In the genomic region with DNA sequence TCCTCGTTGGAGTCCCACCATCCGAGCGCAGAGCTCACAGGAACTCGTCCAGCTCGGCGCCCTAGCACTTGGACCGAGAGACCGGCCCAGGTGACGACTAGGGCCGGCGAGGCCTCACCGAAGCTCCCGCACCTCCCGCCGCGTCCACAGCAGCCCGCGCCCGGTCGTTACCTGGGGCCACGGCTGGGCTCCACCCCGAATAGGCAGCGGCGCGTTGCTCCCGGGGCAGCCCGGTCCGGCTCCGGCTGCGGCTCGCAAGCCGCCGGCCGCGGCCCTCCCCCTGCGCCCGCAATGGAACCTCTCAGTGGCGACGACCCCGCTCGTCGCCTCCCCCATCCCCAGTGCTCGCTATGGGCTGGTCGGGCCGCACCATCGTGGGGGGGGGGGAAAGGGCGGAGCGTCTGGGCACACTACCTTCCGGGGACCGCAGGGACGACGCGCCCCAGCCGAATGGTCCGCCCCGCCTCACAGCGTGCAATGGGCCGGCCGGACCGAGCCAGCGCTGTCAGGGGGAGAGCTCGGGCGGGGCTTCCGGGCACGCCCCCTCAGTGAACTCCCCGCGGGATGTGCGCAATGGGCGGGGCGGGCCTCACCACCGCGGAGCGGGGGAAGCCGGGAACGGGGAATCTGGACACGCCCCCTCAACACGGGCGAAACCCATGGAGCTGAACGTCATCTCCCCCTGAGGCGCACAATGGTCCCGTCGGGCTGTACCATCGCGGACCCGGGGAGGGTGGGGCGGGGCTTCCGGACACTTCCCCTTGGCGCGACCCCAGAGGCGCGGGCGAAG, we compare ENCODE assay signal across 8 mouse cellular contexts. TPM values are rescaled to one million over a fixed set of nuclear protein-coding genes. Genes with fewer than 3 reads are reported as not detected.
DNase-seq lines count a peak whose midpoint lies in the region; ATAC-seq lines count a peak whose summit lies in the region.

A gene (minus strand): TSS at position 350 of the 790 bp plus-strand sequence.

- H3K4me3 ChIP-seq in hindbrain, embryonic 16.5 days (ENCODE audit: low read length) = peak within 1 kb of the TSS; percentile 89
- peak within 1 kb of the TSS; percentile 99 for H3K4me3 ChIP-seq in macrophage (ENCODE audit: inconsistent target)

- peak; percentile 97 for ATAC-seq in hindbrain, embryonic 16.5 days

- DNase-seq in WW6 (ENCODE audit: low read depth, low spot score) = peak; percentile 99
- DNase-seq in cerebellum, postnatal 4 days (ENCODE audit: low spot score in 2 of 2) = peak; percentile 98 to 99
- peak; percentile 99 for DNase-seq in gastrocnemius, adult 18-20 months (ENCODE audit: low spot score)
- peak; percentile 99 for DNase-seq in left cerebral cortex, adult 18-20 months (ENCODE audit: low spot score in 2 of 2)
- peak; percentile 100 for DNase-seq in right cerebral cortex, adult 18-20 months
- peak; percentile 94 for DNase-seq in urinary bladder, postnatal 10 days (ENCODE audit: low spot score)

- H3K4me1 ChIP-seq in hindbrain, embryonic 16.5 days (ENCODE audit: control insufficient read depth, insufficient read depth, low read depth, low read length) = peaks cover 24% of the 10 kb centered on the region

- H3K27ac ChIP-seq in hindbrain, embryonic 16.5 days (ENCODE audit: low read depth, low read length) = peak within 1 kb of the TSS; percentile 96
- H3K27ac ChIP-seq in macrophage = peak within 1 kb of the TSS; percentile 88

- under 1% methylated on average over 55 of the region's 92 CpGs for WGBS in hindbrain, embryonic 16.5 days
- under 1% methylated on average over 55 of the region's 92 CpGs for WGBS in macrophage (ENCODE audit: missing documents)

- H3K9ac ChIP-seq in hindbrain, embryonic 16.5 days (ENCODE audit: low read depth, low read length) = peak within 1 kb of the TSS; percentile 95

- H3K27me3 ChIP-seq in hindbrain, embryonic 16.5 days (replicated peaks; ENCODE audit: control insufficient read depth, insufficient read depth, low read length) = no peaks in the 10 kb centered on the region

- no peaks in the 10 kb centered on the region for H3K36me3 ChIP-seq in hindbrain, embryonic 16.5 days (ENCODE audit: control insufficient read depth, insufficient read depth, low read length)
- no peaks in the 10 kb centered on the region for H3K36me3 ChIP-seq in macrophage (ENCODE audit: inconsistent target)

- H3K79me2 ChIP-seq in macrophage (ENCODE audit: inconsistent target) = peaks cover 47% of the 10 kb centered on the region

- H3K4me2 ChIP-seq in hindbrain, embryonic 16.5 days (ENCODE audit: low read length) = peak within 1 kb of the TSS; percentile 84

- no peaks in the 10 kb centered on the region for H3K9me3 ChIP-seq in hindbrain, embryonic 16.5 days (ENCODE audit: control insufficient read depth, low read length)

RNA-seq across cellular contexts. Expression of the gene that starts here (rescaled TPM):
- 10 to 100 TPM; 23.8 to 29.2 TPM for total RNA-seq in gastrocnemius, adult 18-20 months (2021)
- 56.4 and 64.8 TPM in 2 replicates for polyA plus RNA-seq in hindbrain, embryonic 16.5 days (2015; fragmentation: Nextera tagmentation; extraction: Ambion mirVana)
- 100 to 1,000 TPM; 168 to 172 TPM for total RNA-seq in left cerebral cortex, adult 18-20 months (2021)
- total RNA-seq in macrophage (2018; cell fraction: chromatin; rRNA removed) = 10 to 100 TPM; 29.6 to 86.2 (median 55.0) TPM
- 10 to 100 TPM; 54.0 to 92.5 (median 65.3) TPM for total RNA-seq in macrophage (2018; cell fraction: cytosol; rRNA removed)
- 100 to 1,000 TPM in 1 of 26 experiments, 10 to 100 TPM in 25; 54.6 to 101 (median 67.4) TPM for total RNA-seq in macrophage (2018; cell fraction: nucleus; rRNA removed)
- polyA plus RNA-seq in macrophage (2018) = 62.2 to 71.1 TPM (median 68.0 TPM) in 3 replicates

Comparison
In these comparisons a context has a peak if more than half of its experiments do, and no peak if none do; other contexts are left out.
1. Peak in every context shown above with its lines: DNase-seq, ATAC-seq, H3K4me3 ChIP-seq and H3K27ac ChIP-seq.
2. RNA of the gene that starts here (total RNA-seq): 168 to 172 TPM in left cerebral cortex, adult 18-20 months; 23.8 to 29.2 TPM in gastrocnemius, adult 18-20 months; every median in the first group is over 4 times any median in the second.